Mouse (Mus musculus) embryonic stem cell, embryonic (primary cell): ENCODE measurements around the gene Rpap3.

ENCODE experiments used
- CTCF ChIA-PET, 4 experiments: fragments of 300-600 bp in 2 of 4; fragments of 350-600 bp in 2 of 4; sonication (Branson Sonifier 250); formaldehyde crosslinking; loops; one replicate each; lab custom pipeline; 2022; ENCODE audit warnings: inconsistent platforms in 2 of 4; lab: Charles Lee
- POLR2A ChIA-PET, 4 experiments: fragments of 300-600 bp in 2 of 4; fragments of 350-600 bp in 2 of 4; sonication (Branson Sonifier 250); formaldehyde crosslinking; loops; one replicate each; lab custom pipeline; 2022; ENCODE audit warnings: antibody characterized with exemption in 4 of 4, inconsistent platforms in 1 of 4; lab: Charles Lee

Gene Rpap3

GRCm38 (mm10) chr15:97743210-97743609, 37.6 kb upstream of the Rpap3 start:
- ChIA-PET CTCF (interaction anchor here in 1 of 4 experiments (1.4 kb wide), 2 partner anchors 9 to 33 kb away, joined by 5 read pairs; no protein-coding TSS in a partner anchor), POLR2A (interaction anchor here in 2 of 4 experiments (0.5 to 1.4 kb wide), 3 partner anchors 12 to 124 kb away, joined by 3 to 4 read pairs (median 3); no protein-coding TSS in a partner anchor)

GRCm38 (mm10) chr15:97742600-97742999, 37.0 kb upstream of the Rpap3 start:
- POLR2A ChIA-PET: interaction anchor here in 2 of 4 experiments (0.7 to 1.4 kb wide), 2 partner anchors 34 to 389 kb away, joined by 3 read pairs; no protein-coding TSS in a partner anchor
- CTCF ChIA-PET: interaction anchor here in 1 of 4 experiments (1.4 kb wide), 1 partner anchor 9 kb away, joined by 5 read pairs; no protein-coding TSS in a partner anchor

GRCm38 (mm10) chr15:97742074-97742473, 36.4 kb upstream of the Rpap3 start:
- ChIA-PET POLR2A (interaction anchor here in 2 of 4 experiments (0.7 to 1.4 kb wide), 2 partner anchors 34 to 389 kb away, joined by 3 read pairs; no protein-coding TSS in a partner anchor), CTCF (interaction anchor here in 2 of 4 experiments (1.4 to 1.8 kb wide), 2 partner anchors 10 kb away, joined by 5 to 8 read pairs; no protein-coding TSS in a partner anchor)

- POLR2A ChIA-PET: interaction anchor here in 1 of 4 experiments (1.4 kb wide), 1 partner anchor 35 kb away, joined by 3 read pairs; no protein-coding TSS in a partner anchor
Observed at GRCm38 (mm10) chr15:97741662-97742061, 36.0 kb upstream of the Rpap3 start.

GRCm38 (mm10) chr15:97740283-97740732, 34.7 kb upstream of the Rpap3 start:
- CTCF ChIA-PET: interaction anchor here (0.5 to 2.4 kb wide), 7 partner anchors 11 to 677 kb away, joined by 3 to 9 read pairs (median 6); no protein-coding TSS in a partner anchor
- POLR2A ChIA-PET: interaction anchor here in 3 of 4 experiments (0.5 to 2.2 kb wide), 6 partner anchors 8 to 367 kb away, joined by 3 to 10 read pairs (median 5); partner anchors contain the start of gene Endou (in 1 of the 3)

More at GRCm38 (mm10) chr15:97741662-97742061, 36.0 kb upstream of the Rpap3 start:
- CTCF ChIA-PET: interaction anchor here in 2 of 4 experiments (1.4 to 1.8 kb wide), 2 partner anchors 10 kb away, joined by 5 to 8 read pairs; no protein-coding TSS in a partner anchor

DNA sequence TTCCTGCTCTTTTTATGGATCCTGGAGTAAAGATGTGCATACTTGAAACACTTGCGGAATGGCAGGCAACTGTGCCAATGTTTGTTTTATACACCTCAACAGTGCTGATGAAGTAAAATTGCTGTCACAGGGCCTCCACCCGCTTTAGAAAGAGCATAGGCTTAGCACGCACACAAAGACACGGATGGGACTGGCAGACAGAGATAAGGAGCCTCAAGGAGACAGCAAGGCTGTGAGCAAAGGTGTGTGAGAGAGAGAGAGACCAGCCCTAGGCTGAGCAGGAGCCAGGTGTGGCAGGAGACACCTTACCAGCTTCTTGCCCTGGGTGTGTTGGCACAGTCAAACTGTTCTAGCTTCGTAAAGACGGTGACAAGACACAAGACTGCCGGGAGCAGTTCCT, 33.3 kb upstream of the Rpap3 start:
- ChIA-PET CTCF (interaction anchor here in 2 of 4 experiments (0.5 to 2.4 kb wide), 3 partner anchors 13 to 49 kb away, joined by 4 to 9 read pairs (median 4); no protein-coding TSS in a partner anchor), POLR2A (interaction anchor here in 1 of 4 experiments (1.5 kb wide), 1 partner anchor 15 kb away, joined by 5 read pairs; no protein-coding TSS in a partner anchor)

DNA sequence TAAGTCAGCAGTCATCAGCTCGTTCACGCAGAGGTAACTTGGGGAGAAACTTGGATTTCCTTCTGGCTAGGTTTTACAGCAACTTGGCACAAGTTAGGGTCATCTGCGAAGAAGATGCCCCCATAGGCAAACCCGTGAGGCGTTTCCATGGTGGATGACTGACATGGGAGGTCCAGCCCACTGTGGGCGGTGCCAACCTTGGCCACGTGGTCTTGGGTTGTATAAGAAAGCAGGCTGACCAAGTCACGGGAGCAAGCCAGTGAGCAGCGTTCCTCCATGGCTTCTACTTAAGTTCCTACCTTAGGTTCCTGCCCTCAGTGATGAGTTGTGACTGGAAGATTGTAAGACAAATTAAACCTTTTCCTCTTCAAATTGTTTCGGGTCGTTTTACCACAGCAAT, 26.4 kb upstream of the Rpap3 start:
- ChIA-PET CTCF (interaction anchor here in 2 of 4 experiments (0.6 to 1.7 kb wide), 2 partner anchors 45 to 67 kb away, joined by 3 to 4 read pairs; no protein-coding TSS in a partner anchor), POLR2A (interaction anchor here in 1 of 4 experiments (2.1 kb wide), 1 partner anchor 9 kb away, joined by 6 read pairs; no protein-coding TSS in a partner anchor)

GRCm38 (mm10) chr15:97731111-97731510, 25.5 kb upstream of the Rpap3 start, which contains the start of gene Endou:
Endou (minus strand) TSS chr15:97731339.
- CTCF ChIA-PET: interaction anchor here in 1 of 4 experiments (0.6 to 1.7 kb wide), 3 partner anchors 17 to 233 kb away, joined by 3 to 4 read pairs (median 3); partner anchors contain the start of gene Tmem106c

DNA sequence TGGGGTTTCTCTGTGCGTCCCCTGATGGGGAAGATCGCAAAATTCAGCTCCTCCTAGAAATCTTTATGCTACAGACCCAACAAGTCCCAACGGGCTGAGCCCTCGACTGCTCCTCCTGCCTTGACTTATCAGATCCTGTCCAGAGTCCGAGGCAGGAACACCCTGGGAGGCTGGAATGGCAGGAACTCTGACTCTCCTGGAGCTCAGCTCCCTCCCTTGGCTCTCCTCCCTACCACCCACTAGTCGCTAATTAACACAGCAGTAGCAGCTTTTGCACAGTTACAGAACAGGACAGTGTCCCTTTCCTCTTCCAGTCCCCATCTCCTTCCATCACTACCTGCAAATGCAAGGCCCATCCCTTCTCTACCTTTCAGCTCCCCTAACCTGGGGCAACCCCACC, 24.7 kb upstream of the Rpap3 start:
- ChIA-PET CTCF (interaction anchor here in 2 of 4 experiments (0.6 to 1.0 kb wide), 4 partner anchors 18 to 234 kb away, joined by 3 read pairs; partner anchors contain the start of gene Tmem106c (in 1 of the 2)), POLR2A (interaction anchor here in 3 of 4 experiments (0.5 to 2.1 kb wide), 4 partner anchors 10 to 557 kb away, joined by 3 to 10 read pairs (median 5); no protein-coding TSS in a partner anchor)

More at GRCm38 (mm10) chr15:97731111-97731510, 25.5 kb upstream of the Rpap3 start, which contains the start of gene Endou:
- POLR2A ChIA-PET: interaction anchor here in 1 of 4 experiments (2.1 kb wide), 1 partner anchor 10 kb away, joined by 6 read pairs; no protein-coding TSS in a partner anchor

GRCm38 (mm10) chr15:97728804-97729203, 23.2 kb upstream of the Rpap3 start:
- POLR2A ChIA-PET: interaction anchor here in 1 of 4 experiments (0.9 to 2.1 kb wide), 6 partner anchors 12 to 61 kb away, joined by 3 to 10 read pairs (median 4); partner anchors contain the start of gene Rapgef3
- CTCF ChIA-PET: interaction anchor here in 1 of 4 experiments (1.2 kb wide), 1 partner anchor 62 kb away, joined by 3 read pairs; no protein-coding TSS in a partner anchor

- ChIA-PET CTCF (interaction anchor here in 1 of 4 experiments (1.2 kb wide), 2 partner anchors 61 to 62 kb away, joined by 3 read pairs; no protein-coding TSS in a partner anchor), POLR2A (interaction anchor here in 2 of 4 experiments (0.5 to 2.1 kb wide), 4 partner anchors 18 to 283 kb away, joined by 3 to 7 read pairs (median 4); partner anchors contain the start of gene Rapgef3 (in 1 of the 2))
Observed at GRCm38 (mm10) chr15:97728394-97728793, 22.8 kb upstream of the Rpap3 start.

- CTCF ChIA-PET: interaction anchor here in 1 of 4 experiments (1.2 kb wide), 1 partner anchor 60 kb away, joined by 3 read pairs; no protein-coding TSS in a partner anchor
- POLR2A ChIA-PET: interaction anchor here in 1 of 4 experiments (0.6 kb wide), 1 partner anchor 40 kb away, joined by 3 read pairs; the partner anchor contains the start of gene Rapgef3
Observed at GRCm38 (mm10) chr15:97727520-97727919, 21.9 kb upstream of the Rpap3 start.

DNA sequence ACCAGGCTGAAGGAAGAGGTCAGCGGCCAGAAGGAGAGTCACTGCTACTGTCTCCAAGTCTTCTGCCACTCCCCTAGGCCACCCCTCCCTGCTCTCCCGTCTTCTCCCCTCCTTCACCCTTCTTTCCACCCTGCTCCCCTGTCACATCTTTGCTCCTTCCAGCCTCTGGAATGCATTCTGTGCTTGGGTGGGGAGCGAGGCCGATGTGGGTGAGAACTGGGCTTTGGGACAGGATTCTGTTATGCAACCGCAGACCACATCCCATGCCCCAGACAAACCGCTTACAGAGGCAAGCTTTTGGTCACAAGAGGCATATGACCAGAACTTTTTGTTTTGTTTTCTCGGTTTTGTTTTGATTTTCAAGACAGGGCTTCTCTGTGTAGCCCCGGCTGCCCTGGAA, 21.4 kb upstream of the Rpap3 start:
- CTCF ChIA-PET: interaction anchor here in 2 of 4 experiments (0.5 to 1.2 kb wide), 2 partner anchors 60 to 1159 kb away, joined by 3 read pairs; no protein-coding TSS in a partner anchor
- POLR2A ChIA-PET: interaction anchor here in 1 of 4 experiments (0.6 kb wide), 1 partner anchor 366 kb away, joined by 3 read pairs; the partner anchor contains the start of gene Pfkm

DNA sequence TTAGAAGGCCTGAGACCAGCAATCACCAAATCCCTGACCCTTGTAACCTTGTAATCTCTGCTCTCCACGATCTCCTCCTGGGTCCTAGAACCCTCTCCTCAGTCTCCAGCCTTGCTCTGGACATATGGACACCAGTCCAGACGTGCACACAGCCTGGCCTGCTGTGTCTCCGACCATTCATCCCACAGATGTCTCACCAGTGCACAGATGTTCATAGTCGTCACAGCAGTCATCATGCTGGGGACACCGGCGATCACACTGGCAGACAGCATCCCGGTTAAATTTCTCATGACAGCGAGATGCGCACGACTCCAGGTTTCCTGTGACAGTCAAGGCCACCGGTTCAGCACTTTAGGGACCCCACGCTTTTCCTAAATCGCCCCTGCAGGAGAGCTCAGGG, 20.7 kb upstream of the Rpap3 start:
- CTCF ChIA-PET: no interaction called here

DNA sequence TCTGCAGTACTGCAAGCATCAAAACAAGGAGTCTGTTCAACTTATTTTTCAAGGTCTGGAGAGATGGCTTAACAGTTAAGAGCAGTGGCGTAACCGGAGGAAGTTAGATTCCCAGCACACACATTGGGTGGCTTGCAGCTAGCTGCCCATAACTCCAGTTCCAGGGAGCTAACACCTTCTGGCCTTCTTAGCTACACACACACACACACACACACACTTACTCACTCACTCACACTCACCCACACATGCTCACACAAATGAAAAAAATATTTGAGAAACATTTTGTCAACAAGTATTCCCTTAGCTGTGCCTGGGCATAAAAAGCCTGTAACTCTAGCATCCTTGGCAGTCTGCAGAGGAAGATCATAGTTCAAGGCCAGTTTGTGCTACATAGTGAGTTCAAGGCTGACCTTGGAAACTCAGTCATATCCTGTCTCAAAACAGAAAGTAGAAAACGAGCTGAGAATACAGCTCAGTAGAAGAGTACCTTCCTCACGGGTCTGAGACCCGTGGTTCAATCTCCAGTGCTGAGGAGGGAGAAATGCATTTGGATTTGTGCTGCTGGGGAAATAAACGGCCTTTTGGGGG, 19.7 kb upstream of the Rpap3 start:
- ChIA-PET CTCF (interaction anchor here (0.7 to 1.9 kb wide), 6 partner anchors 13 to 125 kb away, joined by 3 to 8 read pairs (median 4); no protein-coding TSS in a partner anchor), POLR2A (no interaction called here)

More for the DNA sequence above, 20.7 kb upstream of the Rpap3 start:
- POLR2A ChIA-PET: no interaction called here

GRCm38 (mm10) chr15:97724346-97725197, 18.9 kb upstream of the Rpap3 start:
- POLR2A ChIA-PET: no interaction called here
- CTCF ChIA-PET: interaction anchor here (0.6 to 1.9 kb wide), 4 partner anchors 27 to 125 kb away, joined by 3 to 5 read pairs (median 4); no protein-coding TSS in a partner anchor
